Mouse (Mus musculus) forebrain, embryonic 14.5 days (tissue): Measurements from ENCODE around the gene Olfr1368. TPM values are rescaled to one million over a fixed set of nuclear protein-coding genes. Genes with fewer than 3 reads are reported as not detected.

Experiments used
- ATAC-seq: fragments of 200-750 bp; cut with Nextera tagmentation; 2 replicates; pipeline ENCODE4 v1.8.0; 2017; ENCODE audit warnings: mild to moderate bottlenecking, moderate library complexity
- DNase-seq: peaks from one replicate; pipeline ENCODE4 v3.0.0-alpha.2; 2015; ENCODE audit warnings: low spot score
- H3K27ac ChIP-seq: fragments of 300-500 bp; sonication (generic); 2 replicates; pipeline ENCODE4 v1.5.1; 2014; ENCODE audit warnings: low read depth, mild to moderate bottlenecking, control low read depth, low read length, moderate library complexity
- H3K27me3 ChIP-seq: fragments of 300-500 bp; sonication (generic); replicated peaks from 2 replicates; pipeline ENCODE4 v1.6.1; 2014; ENCODE audit warnings: low read length, control low read depth, mixed read lengths; ENCODE audit not compliant: control insufficient read depth, insufficient read depth
- H3K36me3 ChIP-seq: fragments of 300-500 bp; sonication (generic); 2 replicates; pipeline ENCODE4 v1.6.1; 2014; ENCODE audit warnings: low read length, control low read depth; ENCODE audit not compliant: control insufficient read depth, insufficient read depth
- H3K4me1 ChIP-seq: fragments of 300-500 bp; sonication (generic); 2 replicates; pipeline ENCODE4 v1.6.1; 2014; ENCODE audit warnings: antibody characterized with exemption, low read length, control low read depth; ENCODE audit not compliant: control insufficient read depth, insufficient read depth
- H3K4me2 ChIP-seq: fragments of 300-500 bp; sonication (generic); 2 replicates; pipeline ENCODE4 v1.6.1; 2014; ENCODE audit warnings: mild to moderate bottlenecking, control low read depth, low read length
- H3K4me3 ChIP-seq: fragments of 300-500 bp; sonication (generic); 2 replicates; pipeline ENCODE4 v1.5.1; 2014; ENCODE audit warnings: low read depth, low read length, control low read depth
- H3K9ac ChIP-seq: fragments of 300-500 bp; sonication (generic); 2 replicates; pipeline ENCODE4 v1.6.1; 2014; ENCODE audit warnings: mild to moderate bottlenecking, low read length, control low read depth, moderate library complexity
- H3K9me3 ChIP-seq: fragments of 300-500 bp; sonication (generic); replicated peaks from 2 replicates; pipeline ENCODE4 v1.6.1; 2016; ENCODE audit warnings: low read length, control low read depth, mixed read lengths; ENCODE audit not compliant: control insufficient read depth
- WGBS: fragments of 180-500 bp; shearing (Covaris S2); extraction: QIAGEN DNeasy Blood & Tissue Kit; methylation state at CpG from one replicate; pipeline ENCODE4 v1.1.7; 2014; 5-methylcytosine and 5-hydroxymethylcytosine counted together
- polyA plus RNA-seq: library from polyadenylated mRNA; unstranded; fragments of >200 nt; fragmentation: Nextera tagmentation; extraction: Ambion mirVana; gene quantifications from 2 replicates; pipeline ENCODE4 v1.2.1, GENCODE M21; 2014

The Olfr1368 gene
- not detected in 2 replicates for polyA plus RNA-seq

DNA sequence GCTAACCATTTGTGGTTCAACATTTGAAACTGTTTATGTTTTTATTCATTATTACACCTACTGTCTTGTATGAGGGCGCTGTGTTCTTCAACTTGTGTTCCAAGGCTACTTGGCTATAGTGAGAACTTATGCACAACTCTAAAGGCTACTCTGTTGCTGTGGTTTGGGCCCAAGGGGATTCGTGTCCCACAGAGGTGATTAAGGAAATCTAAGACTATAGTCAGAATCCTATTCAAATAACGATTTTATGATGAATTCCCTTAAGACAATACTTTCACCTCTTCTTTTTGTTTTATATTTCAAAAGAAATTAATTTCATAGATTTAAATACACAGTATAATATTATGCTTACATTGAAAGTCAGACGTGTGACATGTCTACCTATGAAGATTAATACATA is at the start of gene Olfr1368:
Gene Olfr1368, minus strand, starts transcription at position 101 of the 400 bp plus-strand sequence.
- Histone ChIP-seq H3K27me3 (no peaks in the 10 kb centered on the region), H3K36me3 (no peaks in the 10 kb centered on the region), H3K9ac (no peak within 1 kb of the TSS), H3K4me2 (no peak within 1 kb of the TSS), H3K27ac (no peak within 1 kb of the TSS), H3K9me3 (no peaks in the 10 kb centered on the region), H3K4me1 (no peaks in the 10 kb centered on the region), H3K4me3 (no peak within 1 kb of the TSS)
- no peak for DNase-seq
- 77% methylated on average over 4 of the region's 4 CpGs for WGBS
- ATAC-seq, result no peak

DNA sequence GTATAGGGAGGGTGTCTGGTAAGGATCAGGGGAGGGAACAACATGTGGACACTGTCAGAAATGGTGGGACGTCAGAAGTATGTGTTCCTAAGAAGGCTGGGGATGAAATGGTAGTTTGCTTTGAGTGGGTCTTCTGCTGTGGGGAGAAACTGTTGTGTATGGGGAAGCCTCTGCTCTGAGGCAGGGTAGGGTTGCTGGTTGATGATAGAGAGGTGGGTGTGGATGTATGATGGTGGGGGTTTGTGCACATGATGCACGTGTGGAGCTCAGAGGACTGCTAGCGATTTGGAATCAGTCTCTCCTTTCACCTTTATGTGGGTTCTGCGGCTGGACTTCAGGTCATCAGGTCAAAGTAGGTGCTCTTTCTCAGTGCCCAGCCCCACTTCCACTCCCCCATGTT is 39.9 kb upstream of the Olfr1368 start:
- Histone ChIP-seq H3K4me1 (peaks cover 16% of the 10 kb centered on the region), H3K27me3 (no peaks in the 10 kb centered on the region), H3K4me3 (no peak overlapping the region), H3K27ac (no peak overlapping the region), H3K9ac (no peak overlapping the region), H3K9me3 (no peaks in the 10 kb centered on the region), H3K36me3 (peaks cover 87% of the 10 kb centered on the region), H3K4me2 (no peak overlapping the region)
- ATAC-seq (no peak), DNase-seq (no peak)
- WGBS, result 89% methylated on average over 4 of the region's 4 CpGs

DNA sequence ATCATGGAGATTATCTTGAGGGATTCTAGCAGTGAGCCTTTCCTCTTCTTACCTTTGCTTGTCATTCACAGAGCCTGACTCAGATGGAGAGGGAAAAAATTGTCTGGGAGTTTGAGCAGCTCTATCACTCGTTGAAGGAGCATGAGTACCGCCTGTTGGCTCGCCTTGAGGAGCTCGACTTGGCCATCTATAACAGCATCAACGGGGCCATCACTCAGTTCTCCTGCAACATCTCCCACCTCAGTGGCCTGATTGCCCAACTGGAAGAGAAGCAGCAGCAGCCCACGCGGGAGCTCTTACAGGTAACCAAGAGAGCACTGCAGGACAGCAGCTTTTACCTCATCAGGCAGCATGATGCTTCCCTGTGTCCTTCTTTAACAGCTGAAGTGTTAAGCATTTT is 38.0 kb upstream of the Olfr1368 start:
- H3K27me3 ChIP-seq, result no peaks in the 10 kb centered on the region
- H3K36me3 ChIP-seq, result peaks cover 69% of the 10 kb centered on the region
- no peak overlapping the region for H3K9ac ChIP-seq
- H3K9me3 ChIP-seq, result no peaks in the 10 kb centered on the region
- ATAC-seq (no peak), DNase-seq (no peak)
- no peak overlapping the region for H3K27ac ChIP-seq
- 97% methylated on average over 7 of the region's 7 CpGs for WGBS
- no peak overlapping the region for H3K4me3 ChIP-seq
- H3K4me1 ChIP-seq, result peaks cover 21% of the 10 kb centered on the region
- H3K4me2 ChIP-seq, result no peak overlapping the region

DNA sequence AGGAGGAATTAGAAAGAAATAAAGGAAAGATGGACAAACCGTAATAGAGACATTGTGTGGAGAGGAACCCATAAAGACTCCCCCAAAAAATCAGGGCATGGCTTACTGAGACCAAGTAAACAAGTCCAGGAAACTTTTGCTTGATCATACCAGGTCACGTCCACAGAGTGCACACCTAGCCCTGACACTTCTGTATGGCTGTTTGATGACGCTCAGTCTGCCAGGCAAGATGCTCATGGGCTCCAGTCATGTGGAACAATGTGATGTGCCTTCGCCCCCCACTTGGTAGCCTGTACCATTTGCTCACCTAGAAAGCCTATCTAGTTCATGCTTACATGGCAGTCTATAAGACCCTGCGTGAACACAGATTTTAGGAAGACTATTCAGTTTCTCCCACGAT is 37.4 kb upstream of the Olfr1368 start:
- H3K4me1 ChIP-seq, result peaks cover 21% of the 10 kb centered on the region
- DNase-seq (no peak), ATAC-seq (no peak)
- H3K9me3 ChIP-seq, result no peaks in the 10 kb centered on the region
- H3K4me3 ChIP-seq, result no peak overlapping the region
- no peak overlapping the region for H3K27ac ChIP-seq
- no peak overlapping the region for H3K4me2 ChIP-seq
- 90% methylated on average over 6 of the region's 6 CpGs for WGBS
- H3K27me3 ChIP-seq, result no peaks in the 10 kb centered on the region
- peaks cover 63% of the 10 kb centered on the region for H3K36me3 ChIP-seq
- H3K9ac ChIP-seq, result no peak overlapping the region

DNA sequence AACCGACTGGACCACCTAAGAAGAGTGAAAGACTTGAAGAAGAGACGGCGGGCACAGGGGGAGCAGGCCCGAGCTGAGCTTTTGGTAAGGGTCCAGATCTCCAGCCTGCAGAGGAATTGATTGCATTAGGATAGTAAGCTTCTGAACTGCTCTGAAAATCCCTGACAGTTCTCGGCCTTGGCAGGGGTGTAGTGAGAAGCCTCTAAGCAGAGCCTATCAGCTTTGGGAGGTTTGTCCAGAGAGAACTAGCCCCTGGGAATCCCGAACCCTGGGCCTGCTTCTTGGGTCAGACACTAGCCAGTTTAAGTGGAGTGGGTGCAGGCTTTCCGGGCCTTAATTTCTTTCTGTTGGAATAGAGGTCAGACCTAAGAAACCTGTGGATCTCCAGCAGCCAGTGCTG is 36.3 kb upstream of the Olfr1368 start:
- WGBS, result 67% methylated on average over 7 of the region's 7 CpGs
- peaks cover 52% of the 10 kb centered on the region for H3K36me3 ChIP-seq

DNA sequence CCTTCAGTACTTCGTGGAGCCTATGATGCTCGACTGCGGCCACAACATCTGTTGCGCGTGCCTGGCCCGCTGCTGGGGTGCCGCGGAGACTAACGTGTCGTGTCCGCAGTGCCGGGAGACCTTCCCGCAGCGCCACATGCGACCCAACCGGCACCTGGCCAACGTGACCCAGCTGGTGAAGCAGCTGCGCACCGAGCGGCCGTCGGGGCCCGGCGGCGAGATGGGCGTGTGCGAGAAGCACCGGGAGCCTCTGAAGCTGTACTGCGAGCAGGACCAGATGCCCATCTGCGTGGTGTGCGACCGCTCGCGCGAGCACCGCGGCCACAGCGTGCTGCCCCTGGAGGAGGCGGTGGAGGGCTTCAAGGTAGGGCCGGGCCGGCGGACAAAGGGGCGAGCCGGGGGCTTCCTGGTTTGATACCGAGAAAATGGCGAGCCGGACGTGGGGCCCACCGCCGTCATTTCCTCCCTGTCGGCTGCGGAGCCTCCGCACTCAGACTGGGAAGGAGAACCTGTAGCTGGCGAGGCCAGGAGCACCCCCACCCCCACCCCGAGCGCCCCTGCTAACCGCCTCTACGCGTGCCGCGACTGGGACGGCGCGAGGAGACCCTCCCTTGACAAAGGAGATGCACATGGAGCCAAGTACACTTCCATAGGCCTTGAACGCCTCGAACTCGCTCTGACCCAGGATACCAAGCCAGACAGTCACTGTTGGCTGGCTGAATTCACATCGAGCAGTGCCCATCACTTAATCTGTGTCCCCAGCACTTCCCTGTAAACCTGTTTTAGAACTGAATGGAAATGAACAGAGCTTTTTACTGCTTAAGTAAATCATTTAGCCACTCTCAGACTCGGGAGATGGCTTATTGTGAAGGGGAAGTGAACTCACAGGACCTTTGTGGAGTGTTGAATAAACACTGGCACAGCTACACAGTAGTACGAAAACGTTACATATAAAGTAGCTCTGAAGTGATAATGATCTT is 35.2 kb upstream of the Olfr1368 start:
- Histone ChIP-seq H3K9me3 (no peaks in the 10 kb centered on the region), H3K4me1 (peaks cover 21% of the 10 kb centered on the region), H3K4me2 (peak overlapping the region; percentile 76), H3K27ac (peak overlapping the region; percentile 94), H3K36me3 (peaks cover 41% of the 10 kb centered on the region), H3K27me3 (no peaks in the 10 kb centered on the region), H3K9ac (peak overlapping the region; percentile 89), H3K4me3 (peak overlapping the region; percentile 99)
- ATAC-seq (peak; percentile 38), DNase-seq (peak; percentile 54)
- WGBS, result under 1% methylated on average over 71 of the region's 71 CpGs

More for the DNA sequence above, 36.3 kb upstream of the Olfr1368 start:
- Histone ChIP-seq H3K9me3 (no peaks in the 10 kb centered on the region), H3K4me1 (peaks cover 21% of the 10 kb centered on the region), H3K27ac (no peak overlapping the region), H3K4me3 (peak overlapping the region; percentile 99), H3K9ac (peak overlapping the region; percentile 89), H3K27me3 (no peaks in the 10 kb centered on the region), H3K4me2 (peak overlapping the region; percentile 76)
- DNase-seq (no peak), ATAC-seq (no peak)

DNA sequence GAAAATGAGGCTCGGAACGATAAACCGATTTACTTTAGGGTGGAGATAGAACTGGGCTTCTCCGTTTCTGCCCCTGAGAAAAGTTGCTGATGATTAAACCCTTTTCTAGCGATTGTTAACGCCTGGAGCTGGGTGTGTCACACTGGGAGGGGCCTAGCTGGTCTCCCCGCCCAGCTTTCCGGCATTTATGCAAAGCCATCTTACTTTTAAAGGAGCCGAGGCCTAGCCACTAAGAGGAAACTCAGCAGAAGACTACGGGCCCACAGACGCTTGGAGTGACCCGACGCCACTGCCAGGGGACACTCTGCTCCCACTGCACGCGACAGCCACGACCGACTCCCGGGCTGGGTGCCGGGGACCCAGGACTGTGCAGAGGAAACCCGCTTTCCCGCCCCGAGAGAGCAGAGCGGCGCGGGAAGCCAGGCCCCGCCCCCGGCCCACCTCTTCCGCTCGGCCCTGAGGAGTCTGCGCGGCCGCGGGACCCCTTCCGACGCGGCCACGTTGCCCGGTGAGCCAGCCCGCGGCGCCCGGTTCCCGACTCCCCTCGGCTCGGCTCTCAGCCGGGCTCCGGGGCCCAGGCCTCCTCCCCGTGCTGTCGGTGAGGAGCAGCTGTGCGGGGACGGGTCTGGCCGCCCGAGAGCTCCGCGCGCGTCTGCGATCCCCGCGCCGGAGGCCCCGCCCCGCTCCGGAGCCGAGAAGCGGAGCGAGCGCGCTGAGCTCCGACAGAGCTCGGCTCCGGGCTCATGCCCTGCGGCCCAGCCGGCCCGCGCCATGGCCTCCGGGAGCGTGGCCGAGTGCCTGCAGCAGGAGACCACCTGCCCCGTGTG is 34.3 kb upstream of the Olfr1368 start:
- peak overlapping the region; percentile 89 for H3K9ac ChIP-seq
- DNase-seq (peak; percentile 96), ATAC-seq (peak; percentile 97)
- under 1% methylated on average over 78 of the region's 80 CpGs for WGBS
- no peaks in the 10 kb centered on the region for H3K27me3 ChIP-seq
- peaks cover 32% of the 10 kb centered on the region for H3K36me3 ChIP-seq
- H3K4me2 ChIP-seq, result peak overlapping the region; percentile 76
- H3K27ac ChIP-seq, result peak overlapping the region; percentile 94
- H3K4me3 ChIP-seq, result peak overlapping the region; percentile 99
- no peaks in the 10 kb centered on the region for H3K9me3 ChIP-seq
- H3K4me1 ChIP-seq, result peaks cover 21% of the 10 kb centered on the region

DNA sequence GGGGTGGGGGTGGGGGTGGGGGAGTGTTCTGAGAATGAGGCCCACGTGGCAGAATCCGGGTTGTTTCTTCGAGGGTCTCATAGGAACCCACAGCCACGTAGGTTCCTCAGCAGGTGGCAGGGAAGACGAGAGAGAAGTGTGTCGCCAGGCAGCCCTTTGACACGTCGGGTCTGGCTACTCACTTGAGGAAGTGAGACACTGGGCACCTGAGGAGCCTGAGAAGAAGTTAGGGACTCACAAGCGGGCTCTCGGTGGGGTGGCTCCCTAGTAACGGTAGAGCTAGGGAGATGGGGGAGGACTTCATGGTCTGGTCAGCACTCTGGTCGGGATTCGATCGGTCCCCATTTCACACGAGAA is 33.7 kb upstream of the Olfr1368 start, which contains the start of gene Trim27:
Gene Trim27, plus strand, starts transcription at position 79 of the 357 bp plus-strand sequence.
- H3K4me2 ChIP-seq, result peak within 1 kb of the TSS; percentile 76
- H3K9ac ChIP-seq, result peak within 1 kb of the TSS; percentile 89
- under 1% methylated on average over 15 of the region's 15 CpGs for WGBS
- no peaks in the 10 kb centered on the region for H3K27me3 ChIP-seq
- peaks cover 21% of the 10 kb centered on the region for H3K4me1 ChIP-seq
- H3K27ac ChIP-seq, result peak within 1 kb of the TSS; percentile 94
- H3K4me3 ChIP-seq, result peak within 1 kb of the TSS; percentile 99
- no peaks in the 10 kb centered on the region for H3K9me3 ChIP-seq
- peaks cover 28% of the 10 kb centered on the region for H3K36me3 ChIP-seq
- DNase-seq (no peak), ATAC-seq (peak; percentile 47)
